Mouse (Mus musculus): ENCODE measurements at regions not wholly inside any gene's neighbourhood (a gene's known extent, or its start where the extent isn't known, plus 50 kb on each side); places are given as distances from the start of the nearest gene placed in this dataset.
A peak's percentile ranks its signal among the peaks of the same experiment; 100 is the strongest.

DNA sequence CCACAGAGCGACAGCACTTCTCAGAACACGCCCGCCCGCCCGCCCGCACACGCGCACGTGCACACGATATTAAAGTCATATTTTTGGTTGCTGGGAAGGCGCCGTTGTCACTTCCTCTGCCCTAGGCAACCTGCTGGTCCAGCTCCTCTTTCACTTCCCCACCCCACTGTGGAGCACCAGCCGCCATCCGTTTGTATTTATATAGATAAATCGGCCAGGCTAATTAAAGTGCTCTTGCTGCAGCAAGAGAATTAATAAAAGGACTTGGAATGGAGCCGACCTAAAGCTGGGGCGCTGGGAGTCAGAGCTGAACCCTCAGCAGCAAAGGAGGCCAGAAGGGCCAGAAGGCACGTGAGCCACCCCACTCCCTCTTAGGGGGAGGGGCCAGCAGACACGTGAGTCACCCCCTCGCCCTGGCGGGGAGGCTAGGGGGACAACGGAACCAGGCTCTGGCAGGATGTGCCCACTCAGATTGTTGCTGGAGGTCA is 100.6 kb upstream of the Unc5b start:
- peak overlapping the region; percentile 53 for H3K4me3 ChIP-seq (ENCODE audit: inconsistent target)
- H3K27ac ChIP-seq = peak overlapping the region; percentile 99
- H3K36me3 ChIP-seq (ENCODE audit: inconsistent target) = 0 out of 2 replicates have a peak, but pooled peaks cover 8% of the 10 kb centered on the region
- H3K79me2 ChIP-seq (ENCODE audit: inconsistent target) = peaks cover 14% of the 10 kb centered on the region; the same call in 1 of the 2 replicates
- 2% methylated on average over 21 of the region's 22 CpGs for WGBS (ENCODE audit: missing documents)

DNA sequence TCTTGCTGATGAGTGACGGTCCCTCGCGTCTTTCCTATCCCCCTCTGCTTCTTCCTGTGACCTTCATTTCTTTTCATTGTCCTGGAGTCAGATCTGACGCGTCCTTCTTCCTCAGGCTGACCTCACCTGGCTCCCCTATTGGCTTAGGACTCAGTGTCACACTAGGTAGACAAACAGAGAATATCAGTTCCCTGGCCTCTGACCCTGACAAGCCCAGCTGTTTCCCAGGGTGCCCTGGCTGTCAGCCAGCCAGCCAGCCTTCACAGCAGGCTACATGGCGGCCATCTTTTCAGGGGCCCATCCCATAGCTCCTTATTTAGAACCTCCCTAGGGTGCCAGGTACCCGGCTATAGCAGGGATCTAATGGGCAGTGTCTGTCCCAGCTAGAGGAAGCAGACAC is 97.3 kb upstream of the Unc5b start:
- 86% methylated on average over 7 of the region's 7 CpGs for WGBS (ENCODE audit: missing documents)

DNA sequence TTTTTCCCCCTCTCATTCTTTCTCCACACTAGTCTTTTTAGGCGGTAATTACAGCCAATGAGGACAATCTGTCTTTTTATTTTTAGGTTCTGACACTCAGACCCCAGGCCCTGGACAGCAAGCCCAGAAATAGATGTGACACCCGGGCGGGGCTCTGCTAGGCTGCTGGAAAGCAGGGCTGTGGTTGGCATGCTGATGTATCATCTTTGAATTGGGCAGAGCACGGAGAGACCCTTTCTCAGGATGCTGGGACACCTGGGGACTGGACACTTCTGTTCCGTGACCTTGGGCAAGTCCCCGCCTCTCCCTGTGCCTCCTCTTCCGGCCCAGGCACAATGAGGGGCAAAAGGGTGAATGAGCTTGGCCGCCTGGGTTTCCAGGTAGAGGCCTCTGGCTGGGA is 96.8 kb upstream of the Unc5b start:
- no peaks in the 10 kb centered on the region for H3K79me2 ChIP-seq (ENCODE audit: inconsistent target)
- no peaks in the 10 kb centered on the region for H3K36me3 ChIP-seq (ENCODE audit: inconsistent target)
- no peak overlapping the region for H3K4me3 ChIP-seq (ENCODE audit: inconsistent target)
- H3K27ac ChIP-seq = no peak overlapping the region
- 90% methylated on average over 8 of the region's 8 CpGs for WGBS (ENCODE audit: missing documents)

More for the DNA sequence above, 97.3 kb upstream of the Unc5b start:
- Histone ChIP-seq H3K79me2 (ENCODE audit: inconsistent target) (no peaks in the 10 kb centered on the region), H3K27ac (no peak overlapping the region), H3K4me3 (ENCODE audit: inconsistent target) (no peak overlapping the region), H3K36me3 (ENCODE audit: inconsistent target) (no peaks in the 10 kb centered on the region)

DNA sequence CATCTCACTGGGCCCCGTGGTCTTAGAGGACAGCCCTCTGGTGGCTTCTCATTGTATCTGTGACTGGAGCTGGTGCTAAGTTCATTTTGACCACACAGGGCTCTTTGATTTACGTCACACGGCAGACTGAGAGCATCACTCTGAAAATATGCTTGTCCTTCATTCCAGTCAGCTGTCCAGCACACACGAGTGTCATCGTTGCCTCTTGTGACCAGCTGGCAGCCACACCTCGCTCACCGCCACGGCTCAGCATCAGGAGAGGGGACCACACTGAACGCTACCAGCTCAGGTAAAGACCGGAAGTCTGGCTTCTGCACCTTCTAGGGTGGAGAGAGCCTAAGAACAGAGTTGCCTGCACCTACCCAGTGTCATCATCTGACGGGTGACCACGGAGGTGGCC is 95.3 kb upstream of the Unc5b start:
- no peaks in the 10 kb centered on the region for H3K79me2 ChIP-seq (ENCODE audit: inconsistent target)
- WGBS (ENCODE audit: missing documents) = 83% methylated on average over 12 of the region's 12 CpGs
- no peak overlapping the region for H3K4me3 ChIP-seq (ENCODE audit: inconsistent target)
- no peaks in the 10 kb centered on the region for H3K36me3 ChIP-seq (ENCODE audit: inconsistent target)
- no peak overlapping the region for H3K27ac ChIP-seq

DNA sequence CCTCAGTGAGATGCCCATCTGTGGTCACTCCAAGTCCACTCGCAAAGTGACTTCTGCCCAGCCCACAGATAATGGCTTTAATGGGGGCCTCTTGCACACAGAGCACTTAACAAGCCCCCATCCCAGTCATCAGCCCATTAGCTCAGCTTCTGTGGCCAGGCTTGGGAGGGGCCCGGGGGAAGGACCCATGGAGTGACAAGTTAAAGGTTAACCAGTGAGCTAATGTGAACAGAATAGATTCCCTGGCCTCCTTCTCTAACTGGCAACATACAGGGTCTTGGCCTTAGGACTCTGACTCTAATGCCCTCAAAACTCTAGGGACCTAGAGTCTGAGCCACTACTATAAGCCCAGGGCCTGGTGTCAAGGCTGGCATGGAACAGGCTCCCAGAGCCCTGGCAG is 94.3 kb upstream of the Unc5b start:
- no peak overlapping the region for H3K27ac ChIP-seq
- no peak overlapping the region for H3K4me3 ChIP-seq (ENCODE audit: inconsistent target)
- H3K79me2 ChIP-seq (ENCODE audit: inconsistent target) = no peaks in the 10 kb centered on the region
- no peaks in the 10 kb centered on the region for H3K36me3 ChIP-seq (ENCODE audit: inconsistent target)
- 90% methylated on average over 2 of the region's 2 CpGs for WGBS (ENCODE audit: missing documents)

DNA sequence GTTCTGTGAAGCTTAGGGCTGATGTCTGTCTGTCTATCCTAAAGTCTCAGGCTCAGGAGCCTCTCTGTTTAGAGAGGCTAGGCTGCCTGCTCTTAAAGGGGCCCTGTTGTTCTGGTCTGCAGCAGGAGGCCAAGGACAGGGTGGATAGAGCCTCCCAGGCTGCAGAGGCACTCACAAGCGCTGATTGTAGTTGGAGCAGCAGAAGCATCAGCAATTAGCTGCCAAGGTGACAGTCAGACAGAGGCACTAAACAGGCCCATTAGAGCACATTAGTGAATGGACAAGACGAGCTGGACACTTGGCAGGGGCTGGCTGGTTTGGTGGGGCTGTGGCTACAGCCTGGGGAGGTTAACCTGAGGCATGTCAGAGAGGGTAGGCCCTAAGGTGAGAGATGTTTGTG is 93.8 kb upstream of the Unc5b start:
- 88% methylated on average over 2 of the region's 2 CpGs for WGBS (ENCODE audit: missing documents)
- no peaks in the 10 kb centered on the region for H3K79me2 ChIP-seq (ENCODE audit: inconsistent target)
- no peaks in the 10 kb centered on the region for H3K36me3 ChIP-seq (ENCODE audit: inconsistent target)
- H3K27ac ChIP-seq = no peak overlapping the region
- no peak overlapping the region for H3K4me3 ChIP-seq (ENCODE audit: inconsistent target)

DNA sequence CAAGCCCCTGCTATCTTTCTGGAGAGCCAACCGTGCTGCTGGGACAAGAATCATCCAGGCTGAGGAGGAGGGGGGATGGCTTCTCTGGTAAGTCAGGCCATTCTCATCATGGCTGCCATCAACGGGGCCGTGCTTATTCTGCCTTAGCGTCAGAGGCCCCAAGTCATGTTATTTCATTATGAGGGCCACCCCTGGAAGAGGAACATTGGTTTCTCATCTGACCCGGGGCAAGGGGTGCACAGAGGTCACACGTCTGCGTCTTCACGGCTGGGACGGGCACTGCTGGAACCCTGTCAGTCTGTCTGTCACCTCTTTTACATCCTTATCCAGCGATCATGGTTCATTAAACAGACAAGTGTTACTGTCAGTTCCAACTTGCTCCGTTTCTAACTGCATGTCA is 92.4 kb upstream of the Unc5b start:
- 79% methylated on average over 9 of the region's 11 CpGs for WGBS (ENCODE audit: missing documents)
- Histone ChIP-seq H3K4me3 (ENCODE audit: inconsistent target) (no peak overlapping the region), H3K27ac (no peak overlapping the region), H3K79me2 (ENCODE audit: inconsistent target) (no peaks in the 10 kb centered on the region), H3K36me3 (ENCODE audit: inconsistent target) (no peaks in the 10 kb centered on the region)

DNA sequence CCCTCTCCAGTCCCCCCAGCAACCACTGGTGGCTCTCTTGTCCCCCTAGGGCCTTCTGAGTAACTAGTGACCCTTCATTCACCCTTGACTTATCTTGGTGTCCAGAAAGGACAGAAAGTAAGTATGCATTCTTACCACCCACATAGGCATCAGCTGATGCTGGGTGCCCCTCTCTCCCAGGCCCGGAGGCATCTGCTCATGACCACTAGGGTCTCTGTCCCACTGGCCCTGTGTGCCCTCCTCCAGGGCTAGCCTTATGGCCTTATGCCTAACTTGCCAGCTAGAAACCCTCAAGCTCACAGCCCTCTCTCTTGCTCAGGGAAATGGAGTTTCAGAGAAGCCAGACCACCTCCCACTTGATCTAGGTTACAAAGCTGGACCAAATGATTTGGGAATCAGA is 89.2 kb upstream of the Unc5b start:
- H3K4me3 ChIP-seq (ENCODE audit: inconsistent target) = no peak overlapping the region
- no peaks in the 10 kb centered on the region for H3K36me3 ChIP-seq (ENCODE audit: inconsistent target)
- H3K27ac ChIP-seq = no peak overlapping the region
- WGBS (ENCODE audit: missing documents) = 100% methylated on average over 1 of the region's 1 CpGs
- H3K79me2 ChIP-seq (ENCODE audit: inconsistent target) = no peaks in the 10 kb centered on the region

DNA sequence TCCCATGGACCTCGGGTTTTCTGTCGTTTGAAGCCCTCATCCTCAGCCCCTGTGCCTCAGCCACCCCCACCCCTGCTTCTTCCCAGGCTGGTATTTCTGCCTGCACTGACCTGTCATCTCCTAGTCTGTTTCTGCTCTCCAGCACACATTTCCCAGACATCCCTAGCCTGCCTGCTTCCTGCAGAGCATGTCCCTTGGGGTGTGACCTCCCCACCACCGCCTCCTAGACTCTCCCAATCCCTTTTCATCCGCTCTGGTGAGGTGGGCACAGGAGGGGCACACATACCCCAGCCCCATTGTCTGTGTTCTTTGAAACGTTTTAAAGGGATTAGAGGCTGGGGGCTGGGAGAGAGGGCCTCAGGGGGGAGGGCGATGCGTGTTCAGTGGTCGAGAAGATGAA is 86.6 kb upstream of the Unc5b start:
- Histone ChIP-seq H3K27ac (no peak overlapping the region), H3K36me3 (ENCODE audit: inconsistent target) (no peaks in the 10 kb centered on the region), H3K79me2 (ENCODE audit: inconsistent target) (no peaks in the 10 kb centered on the region), H3K4me3 (ENCODE audit: inconsistent target) (no peak overlapping the region)
- 59% methylated on average over 8 of the region's 8 CpGs for WGBS (ENCODE audit: missing documents)

DNA sequence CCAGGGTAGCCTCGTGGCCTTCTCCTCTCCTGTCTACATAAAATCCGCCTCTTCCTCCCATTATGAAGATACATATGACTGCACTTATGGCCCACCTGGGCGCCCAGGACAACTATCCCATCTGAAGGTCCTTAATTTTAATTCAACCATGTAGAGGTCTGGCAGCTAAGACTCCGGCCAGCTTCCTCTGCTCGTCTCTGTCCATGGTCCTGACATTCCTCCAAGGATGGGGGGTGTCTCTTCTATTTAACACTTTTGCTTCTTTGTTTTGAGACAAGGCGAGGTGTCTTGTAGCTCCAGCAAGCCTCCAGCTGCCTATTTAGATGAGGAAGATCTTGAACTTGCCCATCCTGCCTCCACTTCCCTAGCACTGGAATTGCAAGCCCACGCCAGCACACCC is 83.0 kb upstream of the Unc5b start:
- Histone ChIP-seq H3K27ac (no peak overlapping the region), H3K36me3 (ENCODE audit: inconsistent target) (no peaks in the 10 kb centered on the region), H3K79me2 (ENCODE audit: inconsistent target) (no peaks in the 10 kb centered on the region), H3K4me3 (ENCODE audit: inconsistent target) (no peak overlapping the region)
- 30% methylated on average over 7 of the region's 7 CpGs for WGBS (ENCODE audit: missing documents)

DNA sequence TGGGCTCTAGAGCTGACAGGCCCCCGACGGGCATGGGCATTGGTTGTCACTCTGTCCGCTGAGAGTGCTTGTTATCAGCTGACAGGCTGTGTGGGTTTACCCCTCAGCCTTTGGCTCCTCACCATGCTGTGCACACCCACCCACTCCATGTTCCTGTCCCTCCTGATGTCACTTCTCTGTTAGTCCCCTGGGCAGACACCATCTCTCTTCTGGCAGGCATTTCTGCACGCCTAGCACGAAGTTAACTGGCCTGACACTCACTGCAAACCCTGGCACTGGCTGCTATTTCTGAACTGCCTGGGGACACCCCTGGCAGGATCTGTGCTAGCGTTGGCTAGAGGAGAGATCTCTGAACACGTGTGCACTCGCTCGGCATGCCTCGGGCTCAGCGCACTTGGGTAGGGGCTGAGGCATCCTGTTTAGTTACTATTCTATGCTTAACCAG is 82.1 kb upstream of the Unc5b start:
- H3K36me3 ChIP-seq (ENCODE audit: inconsistent target) = no peaks in the 10 kb centered on the region
- 89% methylated on average over 11 of the region's 11 CpGs for WGBS (ENCODE audit: missing documents)
- no peak overlapping the region for H3K27ac ChIP-seq
- H3K4me3 ChIP-seq (ENCODE audit: inconsistent target) = no peak overlapping the region
- H3K79me2 ChIP-seq (ENCODE audit: inconsistent target) = no peaks in the 10 kb centered on the region

DNA sequence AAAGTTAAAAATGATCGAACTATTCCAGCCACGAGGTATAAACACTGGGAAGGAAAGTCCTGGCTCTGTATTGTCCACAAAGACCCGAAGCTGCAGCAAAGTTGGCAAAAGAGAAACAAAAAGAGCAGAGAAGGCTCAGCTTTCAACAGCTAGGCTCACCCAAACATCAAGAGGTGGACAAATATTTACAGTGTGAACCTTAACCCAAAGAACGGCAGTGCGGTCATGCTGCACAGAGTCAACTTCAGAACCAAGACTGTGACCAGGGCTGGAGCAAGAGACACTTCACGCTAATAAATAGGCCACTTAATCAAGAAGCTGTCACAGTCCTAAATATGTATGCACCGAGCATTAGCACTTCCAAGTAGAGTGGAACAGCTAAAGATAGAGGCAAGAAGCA is 73.0 kb upstream of the Unc5b start:
- 89% methylated on average over 7 of the region's 7 CpGs for WGBS (ENCODE audit: missing documents)
- Histone ChIP-seq H3K36me3 (ENCODE audit: inconsistent target) (no peaks in the 10 kb centered on the region), H3K27ac (no peak overlapping the region), H3K79me2 (ENCODE audit: inconsistent target) (no peaks in the 10 kb centered on the region), H3K4me3 (ENCODE audit: inconsistent target) (no peak overlapping the region)

DNA sequence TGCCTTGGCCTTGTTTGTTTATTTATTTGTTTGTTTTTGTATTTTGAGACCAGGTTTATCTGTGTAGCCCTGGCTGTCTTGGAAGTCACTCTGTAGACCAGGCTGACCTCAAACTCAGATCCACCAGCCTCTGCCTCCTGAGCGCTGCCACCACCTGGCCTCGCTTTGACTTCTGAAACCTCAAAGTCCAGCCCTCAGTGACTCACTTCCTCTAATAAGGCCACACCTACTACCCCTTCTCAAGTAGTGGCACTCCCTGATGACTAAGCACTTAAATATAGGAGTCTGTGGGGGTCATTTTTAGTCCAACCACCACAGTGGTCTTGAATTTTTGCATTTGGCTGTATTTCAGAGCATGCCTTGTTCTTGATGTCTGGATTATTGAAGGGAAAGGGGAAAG is 69.6 kb upstream of the Unc5b start:
- H3K4me3 ChIP-seq (ENCODE audit: inconsistent target) = no peak overlapping the region
- no peak overlapping the region for H3K27ac ChIP-seq
- 75% methylated on average over 2 of the region's 2 CpGs for WGBS (ENCODE audit: missing documents)
- H3K36me3 ChIP-seq (ENCODE audit: inconsistent target) = no peaks in the 10 kb centered on the region
- no peaks in the 10 kb centered on the region for H3K79me2 ChIP-seq (ENCODE audit: inconsistent target)

DNA sequence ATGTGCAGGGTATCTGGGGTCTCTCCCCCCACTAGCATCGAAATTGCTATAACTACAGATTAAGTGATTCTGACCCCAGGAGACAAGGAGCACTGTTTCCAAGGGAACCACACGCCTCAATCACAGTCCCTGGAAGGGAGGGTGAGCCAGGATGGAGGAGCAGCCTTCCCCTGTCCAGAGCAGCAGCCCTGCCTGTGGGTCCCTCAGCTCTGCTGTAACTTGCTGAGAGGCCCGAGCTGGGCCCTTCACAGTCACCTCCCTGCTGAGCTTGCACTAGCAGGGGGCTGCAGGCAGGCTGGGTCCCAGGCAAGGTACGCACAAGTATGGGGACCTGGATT is 62.4 kb upstream of the Unc5b start:
- no peak overlapping the region for H3K27ac ChIP-seq
- H3K36me3 ChIP-seq (ENCODE audit: inconsistent target) = no peaks in the 10 kb centered on the region
- WGBS (ENCODE audit: missing documents) = 86% methylated on average over 4 of the region's 4 CpGs
- no peak overlapping the region for H3K4me3 ChIP-seq (ENCODE audit: inconsistent target)
- no peaks in the 10 kb centered on the region for H3K79me2 ChIP-seq (ENCODE audit: inconsistent target)

DNA sequence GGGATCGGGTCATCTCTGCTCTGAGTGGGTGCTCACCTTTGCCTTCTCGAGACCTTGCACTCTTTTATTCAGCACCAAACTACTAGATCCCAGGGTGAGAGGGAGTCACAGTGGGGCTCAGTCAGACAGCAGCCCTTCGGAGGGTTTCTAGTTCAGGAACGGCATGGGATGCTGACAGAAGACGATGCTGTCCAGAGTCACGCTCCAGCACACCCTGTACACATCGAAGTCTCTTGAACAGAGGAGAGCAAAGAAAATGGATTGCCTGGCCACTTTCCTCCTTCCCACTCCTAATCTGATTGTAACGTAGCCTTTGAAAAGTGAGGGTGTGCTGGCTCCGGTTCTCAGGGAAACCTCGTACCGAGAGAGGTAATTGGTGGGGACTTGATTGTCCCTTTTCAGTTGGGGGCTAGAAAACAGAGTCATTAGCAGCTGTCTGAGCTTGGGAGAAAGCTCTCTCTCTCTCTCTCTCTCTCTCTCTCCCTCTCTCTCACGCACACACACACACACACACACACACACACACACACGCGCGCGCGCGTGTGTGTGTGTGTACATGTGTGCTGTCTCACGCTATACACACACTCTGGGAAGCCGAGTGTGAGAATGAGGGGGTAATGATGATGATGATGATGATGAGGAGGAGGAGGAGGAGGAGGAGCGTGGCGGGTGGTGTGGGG is 61.9 kb upstream of the Unc5b start:
- Histone ChIP-seq H3K27ac (no peak overlapping the region), H3K79me2 (ENCODE audit: inconsistent target) (no peaks in the 10 kb centered on the region), H3K36me3 (ENCODE audit: inconsistent target) (no peaks in the 10 kb centered on the region), H3K4me3 (ENCODE audit: inconsistent target) (no peak overlapping the region)
- 79% methylated on average over 21 of the region's 22 CpGs for whole genome bisulfite sequencing (ENCODE audit: missing documents)

DNA sequence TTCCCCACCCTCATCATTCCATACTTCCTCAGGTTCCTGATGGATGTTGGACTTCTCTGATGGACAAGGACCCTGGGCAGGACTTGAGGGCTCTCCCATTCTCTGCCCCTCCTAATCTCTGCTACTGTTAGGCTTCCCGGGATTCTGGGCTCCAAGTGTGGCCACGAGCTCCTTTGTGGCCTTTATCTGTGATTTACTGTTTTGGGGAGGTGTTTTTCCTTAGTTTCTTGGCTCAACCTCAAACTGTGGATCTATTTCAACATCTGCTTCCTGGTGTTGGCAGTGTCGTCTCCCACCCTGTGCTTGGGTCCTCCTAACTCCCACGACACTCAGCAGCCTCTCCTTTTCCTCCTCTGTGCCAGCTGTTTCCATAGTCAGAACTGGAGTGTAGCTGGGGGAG is 61.3 kb upstream of the Unc5b start:
- Histone ChIP-seq H3K36me3 (ENCODE audit: inconsistent target) (no peaks in the 10 kb centered on the region), H3K79me2 (ENCODE audit: inconsistent target) (no peaks in the 10 kb centered on the region), H3K27ac (no peak overlapping the region), H3K4me3 (ENCODE audit: inconsistent target) (no peak overlapping the region)
- 2% methylated on average over 4 of the region's 4 CpGs for WGBS (ENCODE audit: missing documents)

Measured in macrophage (primary cell).